Mouse (Mus musculus): Measurements from ENCODE around the gene Amz2. TPM values are rescaled to one million over a fixed set of nuclear protein-coding genes. Genes with fewer than 3 reads are reported as not detected.
"Not testable (repeated sequence)": the region's sequence is repeated elsewhere in the genome, so short reads cannot be mapped to it uniquely, and the experiment has no call there.

Gene Amz2
- polyA plus RNA-seq, 2 experiments = 12.6 to 13.1 TPM

GRCm38 (mm10) chr11:109487991-109488684 lies 62.4 kb downstream of the Amz2 start:
- Histone ChIP-seq H3K4me3 (ENCODE audit: insufficient read depth in 1 of 2, low read depth in 2 of 2, low read length in 2 of 2) (no peak overlapping the region), H3K9me3 (ENCODE audit: control insufficient read depth, low read length) (no peaks in the 10 kb centered on the region), H3K4me2 (ENCODE audit: low read depth) (no peak overlapping the region), H3K36me3 (replicated peaks; ENCODE audit: control insufficient read depth, insufficient read depth, low read depth) (no peaks in the 10 kb centered on the region), H3K27ac (no peak overlapping the region), H3K4me1 (replicated peaks; ENCODE audit: control insufficient read depth in 2 of 2, insufficient read depth in 2 of 2, low read length in 1 of 2) (peaks cover 9 to 23% of the 10 kb centered on the region in 2 experiments), H3K27me3 (ENCODE audit: control insufficient read depth, insufficient read depth, low read length) (no peaks in the 10 kb centered on the region), H3K9ac (replicated peaks) (no peak overlapping the region)
- TF ChIP-seq EP300 (IDR thresholded peaks at IDR 0.05; ENCODE audit: low read depth) (0 out of 2 replicates have a peak, but pooled peaks have one; percentile 9), CTCF (IDR thresholded peaks at IDR 0.05; ENCODE audit: low read depth) (no peak)
- DNase-seq (ENCODE audit: low read depth in 3 of 3, low spot score in 3 of 3) (no peak), ATAC-seq (ENCODE audit: insufficient read depth) (no peak)
- 59% methylated on average over 10 of the region's 10 CpGs for WGBS (ENCODE audit: insufficient replicate concordance)

GRCm38 (mm10) chr11:109489763-109490162 lies 64.0 kb downstream of the Amz2 start:
- no peak for DNase-seq (ENCODE audit: low read depth in 3 of 3, low spot score in 3 of 3)
- Histone ChIP-seq H3K4me2 (ENCODE audit: low read depth) (no peak overlapping the region), H3K9me3 (ENCODE audit: control insufficient read depth, low read length) (no peaks in the 10 kb centered on the region), H3K4me1 (replicated peaks; ENCODE audit: control insufficient read depth in 2 of 2, insufficient read depth in 2 of 2, low read length in 1 of 2) (peaks cover 20 to 33% of the 10 kb centered on the region in 2 experiments), H3K4me3 (ENCODE audit: insufficient read depth in 1 of 2, low read depth in 2 of 2, low read length in 2 of 2) (no peak overlapping the region), H3K9ac (replicated peaks) (no peak overlapping the region), H3K36me3 (replicated peaks; ENCODE audit: control insufficient read depth, insufficient read depth, low read depth) (no peaks in the 10 kb centered on the region), H3K27me3 (ENCODE audit: control insufficient read depth, insufficient read depth, low read length) (no peaks in the 10 kb centered on the region), H3K27ac (no peak overlapping the region)
- 80% methylated on average over 2 of the region's 2 CpGs for WGBS (ENCODE audit: insufficient replicate concordance)
- no peak for ATAC-seq (ENCODE audit: insufficient read depth)
- TF ChIP-seq EP300 (IDR thresholded peaks at IDR 0.05; ENCODE audit: low read depth) (no peak), CTCF (IDR thresholded peaks at IDR 0.05; ENCODE audit: low read depth) (no peak)

GRCm38 (mm10) chr11:109491844-109492243 lies 66.1 kb downstream of the Amz2 start:
- ATAC-seq (ENCODE audit: insufficient read depth) (no peak), DNase-seq (ENCODE audit: low read depth in 3 of 3, low spot score in 3 of 3) (no peak)
- 70% methylated on average over 4 of the region's 4 CpGs for WGBS (ENCODE audit: insufficient replicate concordance)
- Histone ChIP-seq H3K4me2 (ENCODE audit: low read depth) (no peak overlapping the region), H3K36me3 (replicated peaks; ENCODE audit: control insufficient read depth, insufficient read depth, low read depth) (no peaks in the 10 kb centered on the region), H3K9ac (replicated peaks) (no peak overlapping the region), H3K4me3 (ENCODE audit: insufficient read depth in 1 of 2, low read depth in 2 of 2, low read length in 2 of 2) (no peak overlapping the region), H3K27ac (no peak overlapping the region), H3K9me3 (ENCODE audit: control insufficient read depth, low read length) (no peaks in the 10 kb centered on the region), H3K4me1 (replicated peaks; ENCODE audit: control insufficient read depth in 2 of 2, insufficient read depth in 2 of 2, low read length in 1 of 2) (peaks cover 40 to 49% of the 10 kb centered on the region in 2 experiments), H3K27me3 (ENCODE audit: control insufficient read depth, insufficient read depth, low read length) (no peaks in the 10 kb centered on the region)
- no peak for TF ChIP-seq CTCF (IDR thresholded peaks at IDR 0.05; ENCODE audit: low read depth)

DNA sequence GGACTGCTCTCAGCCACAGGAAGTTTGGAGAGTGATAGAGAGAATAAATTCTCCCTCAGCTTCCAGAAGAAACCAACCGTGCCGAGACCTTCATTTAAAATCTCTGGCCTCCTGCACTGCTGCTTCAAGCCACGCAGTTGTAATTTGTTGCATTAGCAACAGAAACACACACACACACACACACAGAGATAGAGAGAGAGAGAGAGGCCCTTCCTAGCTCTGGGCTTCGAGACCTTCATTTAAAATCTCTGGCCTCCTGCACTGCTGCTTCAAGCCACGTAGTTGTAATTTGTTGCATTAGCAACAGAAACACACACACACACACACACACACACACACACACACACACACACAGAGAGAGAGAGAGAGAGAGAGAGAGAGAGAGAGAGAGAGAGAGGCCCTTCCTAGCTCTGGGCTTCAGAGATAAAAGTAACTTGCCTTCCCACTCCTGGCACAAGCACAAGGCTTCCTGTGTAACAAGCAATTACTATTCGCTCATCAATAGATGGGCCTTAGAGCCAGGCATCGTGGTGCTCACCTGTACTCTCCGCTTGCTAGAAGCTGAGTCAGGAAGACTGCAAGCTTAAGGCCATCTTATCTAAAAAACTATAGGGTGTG lies 67.2 kb downstream of the Amz2 start:
- H3K36me3 ChIP-seq (replicated peaks; ENCODE audit: control insufficient read depth, insufficient read depth, low read depth); H3K4me3 ChIP-seq (ENCODE audit: insufficient read depth in 1 of 2, low read depth in 2 of 2, low read length in 2 of 2); H3K9me3 ChIP-seq (ENCODE audit: control insufficient read depth, low read length); DNase-seq (ENCODE audit: low read depth in 3 of 3, low spot score in 3 of 3); H3K27me3 ChIP-seq (ENCODE audit: control insufficient read depth, insufficient read depth, low read length): not testable (repeated sequence)
- Histone ChIP-seq H3K4me1 (replicated peaks; ENCODE audit: control insufficient read depth in 2 of 2, insufficient read depth in 2 of 2, low read length in 1 of 2) (peaks cover 46 to 54% of the 10 kb centered on the region in 2 experiments), H3K4me2 (ENCODE audit: low read depth) (peak overlapping the region; percentile 41), H3K9ac (replicated peaks) (peak overlapping the region; percentile 42), H3K27ac (peak overlapping the region; percentile 72)
- TF ChIP-seq EP300 (IDR thresholded peaks at IDR 0.05; ENCODE audit: low read depth) = peak; percentile 71
- ATAC-seq (ENCODE audit: insufficient read depth) = peak; percentile 82
- 14% methylated on average over 8 of the region's 8 CpGs for WGBS (ENCODE audit: insufficient replicate concordance)

GRCm38 (mm10) chr11:109494890-109495770 lies 69.4 kb downstream of the Amz2 start:
- no peak overlapping the region for H3K27ac ChIP-seq
- TF ChIP-seq CTCF (IDR thresholded peaks at IDR 0.05; ENCODE audit: low read depth) (no peak), EP300 (IDR thresholded peaks at IDR 0.05; ENCODE audit: low read depth) (no peak)
- H3K9ac ChIP-seq (replicated peaks) = no peak overlapping the region
- no peaks in the 10 kb centered on the region for H3K9me3 ChIP-seq (ENCODE audit: control insufficient read depth, low read length)
- H3K27me3 ChIP-seq (ENCODE audit: control insufficient read depth, insufficient read depth, low read length) = no peaks in the 10 kb centered on the region
- no peaks in the 10 kb centered on the region for H3K36me3 ChIP-seq (replicated peaks; ENCODE audit: control insufficient read depth, insufficient read depth, low read depth)
- peak overlapping the region; percentile 7 for H3K4me2 ChIP-seq (ENCODE audit: low read depth)
- DNase-seq (ENCODE audit: low read depth in 3 of 3, low spot score in 3 of 3) (no peak), ATAC-seq (ENCODE audit: insufficient read depth) (no peak)
- no peak overlapping the region for H3K4me3 ChIP-seq (ENCODE audit: insufficient read depth in 1 of 2, low read depth in 2 of 2, low read length in 2 of 2)
- peaks cover 48 to 61% of the 10 kb centered on the region in 2 experiments for H3K4me1 ChIP-seq (replicated peaks; ENCODE audit: control insufficient read depth in 2 of 2, insufficient read depth in 2 of 2, low read length in 1 of 2)
- WGBS (ENCODE audit: insufficient replicate concordance) = 49% methylated on average over 24 of the region's 24 CpGs

All from liver, embryonic 14.5 days (tissue).